Mouse (Mus musculus): Measurements from ENCODE around the gene Soat2. TPM values are rescaled to one million over a fixed set of nuclear protein-coding genes. Genes with fewer than 3 reads are reported as not detected.

Soat2 gene
- polyA plus RNA-seq, 1 experiment from 2014 or later: 6.0 TPM

GRCm38 (mm10) chr15:102179924-102180323, 29.6 kb downstream of the Soat2 start:
- Histone ChIP-seq H3K36me3 (ENCODE audit: control insufficient read depth, insufficient read depth, low read length) (peaks cover 4% of the 10 kb centered on the region), H3K9me3 (ENCODE audit: control insufficient read depth, low read length) (no peaks in the 10 kb centered on the region), H3K4me3 (ENCODE audit: low read depth, low read length) (no peak overlapping the region), H3K27me3 (ENCODE audit: control insufficient read depth, insufficient read depth, low read length) (no peaks in the 10 kb centered on the region), H3K4me1 (replicated peaks; ENCODE audit: control insufficient read depth, insufficient read depth) (no peaks in the 10 kb centered on the region), H3K27ac (replicated peaks) (no peak overlapping the region), H3K4me2 (replicated peaks; ENCODE audit: low read depth) (no peak overlapping the region), H3K9ac (ENCODE audit: low read length) (no peak overlapping the region)
- 85% methylated on average over 14 of the region's 14 CpGs for WGBS
- DNase-seq (ENCODE audit: low spot score) (no peak), ATAC-seq (ENCODE audit: low FRiP score, low TSS enrichment) (no peak)
- TF ChIP-seq CTCF (IDR thresholded peaks at IDR 0.05; ENCODE audit: low read depth) (no peak), EP300 (optimal IDR thresholded peaks at IDR 0.05) (no peak)

GRCm38 (mm10) chr15:102183076-102183475, 32.8 kb downstream of the Soat2 start:
- Histone ChIP-seq H3K4me2 (replicated peaks; ENCODE audit: low read depth) (no peak overlapping the region), H3K9ac (ENCODE audit: low read length) (no peak overlapping the region), H3K27me3 (ENCODE audit: control insufficient read depth, insufficient read depth, low read length) (no peaks in the 10 kb centered on the region), H3K27ac (replicated peaks) (no peak overlapping the region), H3K36me3 (ENCODE audit: control insufficient read depth, insufficient read depth, low read length) (peaks cover 4% of the 10 kb centered on the region), H3K4me3 (ENCODE audit: low read depth, low read length) (no peak overlapping the region), H3K9me3 (ENCODE audit: control insufficient read depth, low read length) (no peaks in the 10 kb centered on the region), H3K4me1 (replicated peaks; ENCODE audit: control insufficient read depth, insufficient read depth) (no peaks in the 10 kb centered on the region)
- TF ChIP-seq EP300 (optimal IDR thresholded peaks at IDR 0.05) (no peak), CTCF (IDR thresholded peaks at IDR 0.05; ENCODE audit: low read depth) (no peak)
- DNase-seq (ENCODE audit: low spot score) (no peak), ATAC-seq (ENCODE audit: low FRiP score, low TSS enrichment) (no peak)
- 75% methylated on average over 3 of the region's 3 CpGs for WGBS

DNA sequence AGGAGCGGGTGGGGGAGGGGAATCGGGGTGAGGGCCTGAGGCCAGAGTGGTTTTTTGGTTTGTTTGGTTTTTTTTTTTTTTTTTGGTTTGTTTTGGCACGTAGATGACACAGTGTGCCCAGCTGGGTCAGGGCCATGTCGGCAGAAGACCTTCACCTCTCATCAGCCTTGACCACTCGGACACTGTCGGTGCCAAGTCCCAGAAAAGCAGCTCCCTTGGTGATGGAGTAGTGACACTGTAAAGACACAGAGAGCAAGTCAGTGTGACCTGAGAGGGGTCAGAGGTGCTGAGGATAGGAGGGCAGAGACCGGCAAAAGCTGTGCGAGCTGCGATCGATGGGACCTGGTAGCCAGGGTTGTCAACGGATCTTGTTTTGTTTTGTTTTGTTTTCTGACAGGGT, 35.9 kb downstream of the Soat2 start:
- Histone ChIP-seq H3K9me3 (ENCODE audit: control insufficient read depth, low read length) (no peaks in the 10 kb centered on the region), H3K4me2 (replicated peaks; ENCODE audit: low read depth) (no peak overlapping the region), H3K27me3 (ENCODE audit: control insufficient read depth, insufficient read depth, low read length) (no peaks in the 10 kb centered on the region), H3K9ac (ENCODE audit: low read length) (no peak overlapping the region), H3K36me3 (ENCODE audit: control insufficient read depth, insufficient read depth, low read length) (peaks cover 4% of the 10 kb centered on the region; the same call in 1 of the 2 replicates), H3K27ac (replicated peaks) (no peak overlapping the region), H3K4me3 (ENCODE audit: low read depth, low read length) (no peak overlapping the region), H3K4me1 (replicated peaks; ENCODE audit: control insufficient read depth, insufficient read depth) (no peaks in the 10 kb centered on the region)
- ATAC-seq (ENCODE audit: low FRiP score, low TSS enrichment) (no peak), DNase-seq (ENCODE audit: low spot score) (no peak)
- no peak for TF ChIP-seq EP300 (optimal IDR thresholded peaks at IDR 0.05)
- no peak for TF ChIP-seq CTCF (IDR thresholded peaks at IDR 0.05; ENCODE audit: low read depth)
- WGBS: 75% methylated on average over 11 of the region's 11 CpGs

- DNase-seq (ENCODE audit: low spot score): no peak
- Histone ChIP-seq H3K9me3 (ENCODE audit: control insufficient read depth, low read length) (no peaks in the 10 kb centered on the region), H3K4me2 (replicated peaks; ENCODE audit: low read depth) (no peak overlapping the region), H3K27me3 (ENCODE audit: control insufficient read depth, insufficient read depth, low read length) (no peaks in the 10 kb centered on the region), H3K4me1 (replicated peaks; ENCODE audit: control insufficient read depth, insufficient read depth) (no peaks in the 10 kb centered on the region), H3K4me3 (ENCODE audit: low read depth, low read length) (no peak overlapping the region), H3K27ac (replicated peaks) (no peak overlapping the region), H3K36me3 (ENCODE audit: control insufficient read depth, insufficient read depth, low read length) (peaks cover 4% of the 10 kb centered on the region; the same call in 1 of the 2 replicates), H3K9ac (ENCODE audit: low read length) (no peak overlapping the region)
- WGBS: 72% methylated on average over 10 of the region's 10 CpGs
- no peak for ATAC-seq (ENCODE audit: low FRiP score, low TSS enrichment)
- TF ChIP-seq CTCF (IDR thresholded peaks at IDR 0.05; ENCODE audit: low read depth) (no peak), EP300 (optimal IDR thresholded peaks at IDR 0.05) (no peak)
Measured at GRCm38 (mm10) chr15:102188096-102188495, 37.8 kb downstream of the Soat2 start.

GRCm38 (mm10) chr15:102188883-102189282, 38.6 kb downstream of the Soat2 start:
- Histone ChIP-seq H3K4me1 (replicated peaks; ENCODE audit: control insufficient read depth, insufficient read depth) (no peaks in the 10 kb centered on the region), H3K9me3 (ENCODE audit: control insufficient read depth, low read length) (no peaks in the 10 kb centered on the region), H3K27me3 (ENCODE audit: control insufficient read depth, insufficient read depth, low read length) (no peaks in the 10 kb centered on the region), H3K36me3 (ENCODE audit: control insufficient read depth, insufficient read depth, low read length) (peaks cover 4% of the 10 kb centered on the region; the same call in 1 of the 2 replicates), H3K9ac (ENCODE audit: low read length) (no peak overlapping the region), H3K4me3 (ENCODE audit: low read depth, low read length) (no peak overlapping the region), H3K27ac (replicated peaks) (no peak overlapping the region), H3K4me2 (replicated peaks; ENCODE audit: low read depth) (no peak overlapping the region)
- TF ChIP-seq CTCF (IDR thresholded peaks at IDR 0.05; ENCODE audit: low read depth): no peak
- no peak for TF ChIP-seq EP300 (optimal IDR thresholded peaks at IDR 0.05)
- DNase-seq (ENCODE audit: low spot score): peak; percentile 32
- ATAC-seq (ENCODE audit: low FRiP score, low TSS enrichment): peak; percentile 39; the same call in 1 of the 2 replicates
- WGBS: 50% methylated on average over 6 of the region's 6 CpGs

- Histone ChIP-seq H3K4me1 (replicated peaks; ENCODE audit: control insufficient read depth, insufficient read depth) (no peaks in the 10 kb centered on the region), H3K9me3 (ENCODE audit: control insufficient read depth, low read length) (no peaks in the 10 kb centered on the region), H3K27me3 (ENCODE audit: control insufficient read depth, insufficient read depth, low read length) (no peaks in the 10 kb centered on the region), H3K9ac (ENCODE audit: low read length) (no peak overlapping the region), H3K4me2 (replicated peaks; ENCODE audit: low read depth) (no peak overlapping the region), H3K4me3 (ENCODE audit: low read depth, low read length) (no peak overlapping the region), H3K36me3 (ENCODE audit: control insufficient read depth, insufficient read depth, low read length) (no peaks in the 10 kb centered on the region), H3K27ac (replicated peaks) (no peak overlapping the region)
- DNase-seq (ENCODE audit: low spot score): no peak
- 48% methylated on average over 7 of the region's 7 CpGs for WGBS
- ATAC-seq (ENCODE audit: low FRiP score, low TSS enrichment): no peak
- TF ChIP-seq EP300 (optimal IDR thresholded peaks at IDR 0.05) (no peak), CTCF (IDR thresholded peaks at IDR 0.05; ENCODE audit: low read depth) (no peak)
Measured at GRCm38 (mm10) chr15:102191699-102192098, 41.4 kb downstream of the Soat2 start.

All from stomach, postnatal 0 days (tissue).